Mouse (Mus musculus) heart, embryonic 16.5 days (tissue): Measurements from ENCODE around the gene Hist1h2bk. TPM values are rescaled to one million over a fixed set of nuclear protein-coding genes. Genes with fewer than 3 reads are reported as not detected.

ENCODE experiments used
- ATAC-seq: fragments of 200-750 bp; cut with Nextera tagmentation; replicated peaks from 2 replicates; pipeline ENCODE4 v1.8.0; 2017; ENCODE audit warnings: moderate number of reproducible peaks; ENCODE audit not compliant: insufficient read depth, low FRiP score; ENCODE audit errors: extremely low read depth
- H3K27ac ChIP-seq: fragments of 300-500 bp; sonication (generic); 2 replicates; pipeline ENCODE4 v1.5.1; 2014; ENCODE audit warnings: mild to moderate bottlenecking, low read length, control low read depth, moderate library complexity
- H3K27me3 ChIP-seq: fragments of 300-500 bp; sonication (generic); 2 replicates; pipeline ENCODE4 v1.6.1; 2014; ENCODE audit warnings: low read length, mixed read lengths; ENCODE audit not compliant: control insufficient read depth, insufficient read depth
- H3K36me3 ChIP-seq: fragments of 300-500 bp; sonication (generic); 2 replicates; pipeline ENCODE4 v1.6.1; 2014; ENCODE audit not compliant: control insufficient read depth, insufficient read depth
- H3K4me1 ChIP-seq: fragments of 300-500 bp; sonication (generic); 2 replicates; pipeline ENCODE4 v1.6.1; 2014; ENCODE audit warnings: low read length, mixed read lengths; ENCODE audit not compliant: control insufficient read depth, insufficient read depth
- H3K4me2 ChIP-seq: fragments of 300-500 bp; sonication (generic); 2 replicates; pipeline ENCODE4 v1.6.1; 2014; ENCODE audit warnings: low read depth, mild to moderate bottlenecking, control low read depth, low read length
- H3K4me3 ChIP-seq: fragments of 300-500 bp; sonication (generic); 2 replicates; pipeline ENCODE4 v1.5.1; 2014; ENCODE audit warnings: mild to moderate bottlenecking, control low read depth, low read length
- H3K9ac ChIP-seq: fragments of 300-500 bp; sonication (generic); 2 replicates; pipeline ENCODE4 v1.6.1; 2014; ENCODE audit warnings: low read length, control low read depth
- H3K9me3 ChIP-seq: fragments of 300-500 bp; sonication (generic); replicated peaks from 2 replicates; pipeline ENCODE4 v1.6.1; 2016; ENCODE audit warnings: low read length; ENCODE audit not compliant: control insufficient read depth
- WGBS: fragments of 180-500 bp; shearing (Covaris S2); extraction: QIAGEN DNeasy Blood & Tissue Kit; methylation state at CpG from one replicate; pipeline ENCODE4 v1.1.7; 2014; 5-methylcytosine and 5-hydroxymethylcytosine counted together
- polyA plus RNA-seq: library from polyadenylated mRNA; unstranded; fragments of >200 nt; fragmentation: Nextera tagmentation; extraction: Ambion mirVana; gene quantifications from 2 replicates; pipeline ENCODE4 v1.2.1, GENCODE M21; 2015

Hist1h2bk gene
- polyA plus RNA-seq, 1 experiment from 2014 or later: 3.1 TPM

DNA sequence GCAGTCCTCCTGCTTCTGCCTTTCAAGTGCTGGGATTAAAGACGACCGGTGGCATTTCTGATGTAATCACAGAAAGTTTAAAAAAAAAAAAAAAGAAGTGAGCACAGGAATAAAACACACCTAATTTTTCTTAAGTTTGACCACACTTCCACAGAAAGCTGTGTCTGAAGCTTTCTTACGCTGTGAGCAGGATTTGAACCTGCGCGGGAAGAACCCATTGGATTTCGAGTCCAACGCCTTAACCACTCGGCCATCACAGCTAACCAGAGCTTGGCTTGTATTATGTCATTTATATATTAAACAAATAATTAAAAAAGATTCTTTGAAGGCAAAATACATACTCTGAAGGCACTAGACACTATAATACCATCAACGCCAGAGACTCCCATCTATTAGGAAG lies 13.4 kb upstream of the Hist1h2bk start:
- H3K9ac ChIP-seq: peak overlapping the region; percentile 71
- H3K9me3 ChIP-seq: no peaks in the 10 kb centered on the region
- H3K27ac ChIP-seq: peak overlapping the region; percentile 66; the same call in 1 of the 2 replicates
- no peaks in the 10 kb centered on the region for H3K36me3 ChIP-seq
- peak overlapping the region; percentile 78 for H3K4me2 ChIP-seq
- peak; percentile 71; the same call in 1 of the 2 replicates for ATAC-seq
- H3K27me3 ChIP-seq: no peaks in the 10 kb centered on the region
- no peaks in the 10 kb centered on the region; the same call in 1 of the 2 replicates for H3K4me1 ChIP-seq
- H3K4me3 ChIP-seq: peak overlapping the region; percentile 64
- 1% methylated on average over 9 of the region's 9 CpGs for WGBS

- H3K9ac ChIP-seq: peak overlapping the region; percentile 74
- H3K4me1 ChIP-seq: no peaks in the 10 kb centered on the region; the same call in 1 of the 2 replicates
- no peaks in the 10 kb centered on the region for H3K9me3 ChIP-seq
- peak overlapping the region; percentile 70 for H3K4me3 ChIP-seq
- H3K27ac ChIP-seq: 0 out of 2 replicates have a peak overlapping the region, but pooled peaks have one; percentile 9
- WGBS: 1% methylated on average over 35 of the region's 35 CpGs
- H3K27me3 ChIP-seq: no peaks in the 10 kb centered on the region
- H3K4me2 ChIP-seq: peak overlapping the region; percentile 75
- H3K36me3 ChIP-seq: no peaks in the 10 kb centered on the region
- no peak for ATAC-seq
These were observed 9.3 kb upstream of the Hist1h2bk start for GRCm38 (mm10) chr13:22026058-22027031.

DNA sequence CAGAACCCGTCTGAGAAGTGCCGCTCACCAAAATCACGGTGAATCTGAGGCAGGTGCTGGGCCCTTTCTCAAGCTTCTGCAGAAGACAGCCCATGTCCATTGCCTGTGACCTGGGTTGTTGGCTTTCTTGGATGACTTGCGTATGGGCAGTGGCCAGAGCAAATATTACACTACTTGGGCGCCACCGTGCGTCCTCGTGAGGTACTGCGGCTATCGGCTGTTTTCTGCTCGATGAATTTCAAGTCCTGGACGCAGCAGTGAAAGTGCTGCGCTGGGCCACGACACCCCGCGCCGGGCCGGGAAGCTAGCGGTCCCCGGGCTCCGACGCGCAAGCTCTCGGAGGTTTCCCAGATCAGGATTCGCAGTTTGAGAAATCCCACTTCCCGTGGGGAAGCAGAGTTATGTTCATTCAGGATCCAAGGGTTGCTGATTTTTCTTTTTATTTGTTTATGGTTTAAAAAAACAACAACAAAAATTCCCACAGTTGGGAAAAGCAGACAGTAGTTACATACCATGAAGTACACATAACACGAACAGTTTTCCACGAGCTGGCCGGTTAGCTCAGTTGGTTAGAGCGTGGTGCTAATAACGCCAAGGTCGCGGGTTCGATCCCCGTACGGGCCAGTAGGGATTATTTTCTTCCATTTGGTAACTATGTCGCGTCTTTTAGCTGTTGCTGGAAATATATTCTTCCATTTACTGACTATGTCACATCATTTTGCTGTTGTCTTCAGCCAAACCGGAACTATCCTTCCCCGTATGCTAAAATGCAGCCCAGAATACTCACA lies 6.8 kb upstream of the Hist1h2bk start:
- Histone ChIP-seq H3K27ac (peak overlapping the region; percentile 91), H3K27me3 (no peaks in the 10 kb centered on the region), H3K9me3 (no peaks in the 10 kb centered on the region), H3K36me3 (no peaks in the 10 kb centered on the region), H3K4me1 (no peaks in the 10 kb centered on the region; the same call in 1 of the 2 replicates), H3K4me2 (peak overlapping the region; percentile 80), H3K4me3 (peak overlapping the region; percentile 74), H3K9ac (peak overlapping the region; percentile 81)
- 1% methylated on average over 40 of the region's 40 CpGs for WGBS
- peak; percentile 78 for ATAC-seq

GRCm38 (mm10) chr13:22029928-22030327 lies 5.7 kb upstream of the Hist1h2bk start:
- 43% methylated on average over 8 of the region's 8 CpGs for WGBS
- H3K4me3 ChIP-seq: no peak overlapping the region
- no peaks in the 10 kb centered on the region for H3K9me3 ChIP-seq
- no peak for ATAC-seq
- no peaks in the 10 kb centered on the region for H3K36me3 ChIP-seq
- H3K4me2 ChIP-seq: no peak overlapping the region
- no peak overlapping the region for H3K9ac ChIP-seq
- H3K27me3 ChIP-seq: no peaks in the 10 kb centered on the region
- no peak overlapping the region for H3K27ac ChIP-seq
- H3K4me1 ChIP-seq: peaks cover 5% of the 10 kb centered on the region

DNA sequence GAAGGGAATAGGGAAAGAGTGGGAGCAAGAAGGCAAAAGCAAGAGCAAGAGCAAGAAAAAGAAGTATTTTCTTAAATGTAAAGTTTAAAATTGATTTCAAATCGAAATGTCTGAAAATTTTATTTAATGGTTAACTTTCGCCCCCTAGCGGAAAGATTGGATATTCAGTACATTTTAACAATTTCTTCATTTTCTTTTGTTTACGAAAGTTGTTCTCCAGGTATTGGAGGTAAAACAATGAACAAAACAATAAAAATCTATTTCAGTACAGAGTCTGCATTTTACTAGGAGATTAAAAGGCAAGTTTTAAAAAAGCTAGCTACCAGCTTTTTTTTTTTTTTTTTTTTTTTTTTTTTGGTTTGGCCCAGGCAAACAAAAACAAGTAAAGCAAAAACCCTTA lies 5.2 kb upstream of the Hist1h2bk start:
- peaks cover 5% of the 10 kb centered on the region for H3K4me1 ChIP-seq
- H3K4me3 ChIP-seq: no peak overlapping the region
- no peak overlapping the region for H3K27ac ChIP-seq
- H3K9ac ChIP-seq: no peak overlapping the region
- no peaks in the 10 kb centered on the region for H3K36me3 ChIP-seq
- 15% methylated on average over 4 of the region's 4 CpGs for WGBS
- H3K27me3 ChIP-seq: no peaks in the 10 kb centered on the region
- H3K4me2 ChIP-seq: no peak overlapping the region
- H3K9me3 ChIP-seq: no peaks in the 10 kb centered on the region
- ATAC-seq: no peak

DNA sequence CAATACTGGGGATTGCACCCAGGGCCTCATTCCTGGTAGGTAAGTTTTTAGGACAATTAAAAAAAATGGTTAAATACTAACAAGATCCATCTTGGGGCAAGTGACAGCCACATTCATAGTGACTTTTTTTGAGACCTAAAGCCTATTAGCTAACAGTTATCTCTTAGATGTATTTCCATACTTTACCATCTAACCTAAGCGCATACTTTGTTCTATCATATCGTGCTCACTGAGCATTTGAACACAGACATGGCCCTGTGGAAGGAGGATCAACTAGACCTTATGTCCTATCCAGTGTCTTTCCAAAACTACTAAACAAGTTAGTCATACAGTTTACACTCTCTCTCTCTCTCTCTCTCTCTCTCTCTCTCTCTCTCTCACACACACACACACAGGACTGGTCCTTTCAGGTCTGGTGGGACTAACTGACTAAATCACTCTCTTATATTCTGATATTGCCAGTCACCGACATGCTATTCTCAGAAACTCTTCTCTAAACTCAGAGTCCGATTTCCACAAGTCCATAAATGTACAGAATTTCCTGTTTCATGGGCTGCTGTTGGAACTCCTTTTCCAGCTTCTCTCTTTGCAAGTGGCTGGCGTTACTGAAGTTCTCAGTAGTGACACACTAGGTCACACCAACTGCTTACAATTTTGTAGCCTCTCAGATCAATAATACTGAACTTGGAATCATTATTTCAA lies 1.8 kb upstream of the Hist1h2bk start:
- no peaks in the 10 kb centered on the region for H3K36me3 ChIP-seq
- H3K4me3 ChIP-seq: peak overlapping the region; percentile 51
- H3K27ac ChIP-seq: 0 out of 2 replicates have a peak overlapping the region, but pooled peaks have one; percentile 31
- H3K4me1 ChIP-seq: peaks cover 11% of the 10 kb centered on the region
- 44% methylated on average over 5 of the region's 5 CpGs for WGBS
- H3K4me2 ChIP-seq: peak overlapping the region; percentile 66
- ATAC-seq: no peak
- no peaks in the 10 kb centered on the region for H3K27me3 ChIP-seq
- no peaks in the 10 kb centered on the region for H3K9me3 ChIP-seq
- H3K9ac ChIP-seq: peak overlapping the region; percentile 75

GRCm38 (mm10) chr13:22034443-22035266 lies 1.0 kb upstream of the Hist1h2bk start:
- Histone ChIP-seq H3K36me3 (no peaks in the 10 kb centered on the region), H3K27me3 (no peaks in the 10 kb centered on the region), H3K4me3 (peak overlapping the region; percentile 51), H3K27ac (peak overlapping the region; percentile 79), H3K4me1 (peaks cover 11% of the 10 kb centered on the region), H3K9me3 (no peaks in the 10 kb centered on the region), H3K9ac (peak overlapping the region; percentile 75), H3K4me2 (peak overlapping the region; percentile 66)
- no peak for ATAC-seq
- WGBS: under 1% methylated on average over 13 of the region's 14 CpGs
